Mouse (Mus musculus): ENCODE results near the gene Plekha1. TPM values are rescaled to one million over a fixed set of nuclear protein-coding genes. Genes with fewer than 3 reads are reported as not detected.

Gene Plekha1
- total and polyA plus RNA-seq, 3 experiments = 0.23 to 8.3 (median 0.36) TPM

DNA sequence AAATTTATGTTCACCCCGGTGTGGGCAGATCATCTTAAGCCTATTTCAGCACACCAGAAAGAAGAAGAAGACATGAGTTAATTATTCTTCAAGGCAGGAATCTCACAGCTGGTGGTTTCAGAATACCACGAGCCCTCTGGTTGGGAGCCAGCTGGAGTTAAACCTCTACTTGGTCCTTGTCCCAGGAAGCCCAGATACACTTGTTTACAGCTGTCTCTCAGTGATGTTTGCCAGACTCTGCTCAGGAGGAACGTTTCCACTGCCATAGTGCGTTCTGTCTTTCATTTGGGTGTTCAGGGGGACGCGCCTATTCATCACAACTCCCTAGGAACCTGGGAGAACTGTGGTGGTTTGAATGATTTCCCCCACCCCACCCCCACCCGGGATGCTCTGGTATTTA lies 94.3 kb downstream of the Plekha1 start:
- H3K79me2 ChIP-seq (replicated peaks; ENCODE audit: control insufficient read depth, extremely low read depth, insufficient read depth, poor library complexity, severe bottlenecking) = no peaks in the 10 kb centered on the region
- TF ChIP-seq ZKSCAN1 (IDR thresholded peaks at IDR 0.05; ENCODE audit: borderline replicate concordance, low read depth, low read length) (no peak), KAT2A (IDR thresholded peaks at IDR 0.05; ENCODE audit: insufficient replicate concordance, low read length) (no peak), ZC3H11A (IDR thresholded peaks at IDR 0.05; ENCODE audit: low read depth, low read length) (no peak), POLR2A (IDR thresholded peaks at IDR 0.05; ENCODE audit: low read depth, low read length) (no peak), SMC3 (IDR thresholded peaks at IDR 0.05; ENCODE audit: low read depth, low read length) (no peak)
- H3K27me3 ChIP-seq (replicated peaks) = peaks cover 78% of the 10 kb centered on the region
- in situ Hi-C loops (cut with MboI; ENCODE audit: low pct_ligation_motif_present, low pct_unique_long_range_greater_than_20kb, low sequenced_read_pairs) (no loop called here), dilution Hi-C loops (cut with MboI; ENCODE audit: extremely low pct_ligation_motif_present, extremely low pct_unique_long_range_greater_than_20kb, low sequenced_read_pairs) (no loop called here)
- H3K36me3 ChIP-seq (replicated peaks in 1 of 2; ENCODE audit: control insufficient read depth in 1 of 2, insufficient read depth in 1 of 2, low read length in 1 of 2) = no peaks in the 10 kb centered on the region
- H3K27ac ChIP-seq (ENCODE audit: insufficient read depth, low read depth) = no peak overlapping the region
- peaks cover 5% of the 10 kb centered on the region for H3K9me3 ChIP-seq (replicated peaks; ENCODE audit: low read length)
- no peak for DNase-seq (ENCODE audit: extremely low read depth)
- no peak overlapping the region for H3K4me3 ChIP-seq (replicated peaks in 1 of 3; ENCODE audit: low read depth in 2 of 3, low read length in 2 of 3, poor library complexity in 1 of 3)
- H3K9ac ChIP-seq (ENCODE audit: insufficient read depth, low read depth) = no peak overlapping the region
- no peaks in the 10 kb centered on the region for H3K4me1 ChIP-seq (ENCODE audit: control insufficient read depth in 1 of 2, insufficient read depth in 2 of 2)
- H3K4me2 ChIP-seq (ENCODE audit: insufficient read depth, low read depth, poor library complexity, severe bottlenecking) = no peak overlapping the region

DNA sequence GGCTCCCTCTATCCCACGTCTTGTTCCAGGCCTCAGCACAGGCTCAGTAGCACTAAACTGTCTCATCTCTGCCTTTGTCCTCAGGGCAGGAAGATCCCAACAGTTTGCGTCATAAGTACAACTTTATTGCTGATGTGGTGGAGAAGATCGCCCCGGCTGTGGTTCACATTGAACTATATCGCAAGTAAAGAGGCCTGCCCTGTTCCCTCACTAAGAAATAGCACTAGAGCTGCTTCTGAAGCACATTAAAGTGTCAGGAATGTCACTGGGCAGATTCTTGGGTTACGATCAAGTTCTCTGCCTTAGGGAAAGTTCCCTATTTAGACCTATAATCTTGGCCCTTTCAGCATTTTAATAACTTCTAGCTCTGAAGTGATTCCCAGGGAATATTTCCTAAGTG lies 95.9 kb downstream of the Plekha1 start:
- dilution Hi-C loops (cut with MboI; ENCODE audit: extremely low pct_ligation_motif_present, extremely low pct_unique_long_range_greater_than_20kb, low sequenced_read_pairs) = no loop called here
- H3K36me3 ChIP-seq (replicated peaks in 1 of 2; ENCODE audit: control insufficient read depth in 1 of 2, insufficient read depth in 1 of 2, low read length in 1 of 2) = no peaks in the 10 kb centered on the region
- no peaks in the 10 kb centered on the region for H3K9me3 ChIP-seq (replicated peaks; ENCODE audit: low read length)
- in situ Hi-C loops (cut with MboI; ENCODE audit: low pct_ligation_motif_present, low pct_unique_long_range_greater_than_20kb, low sequenced_read_pairs) = no loop called here
- no peak overlapping the region for H3K4me3 ChIP-seq (replicated peaks in 1 of 3; ENCODE audit: low read depth in 2 of 3, low read length in 2 of 3, poor library complexity in 1 of 3)
- peaks cover 86% of the 10 kb centered on the region for H3K27me3 ChIP-seq (replicated peaks)
- no peaks in the 10 kb centered on the region for H3K79me2 ChIP-seq (replicated peaks; ENCODE audit: control insufficient read depth, extremely low read depth, insufficient read depth, poor library complexity, severe bottlenecking)
- no peak overlapping the region for H3K9ac ChIP-seq (ENCODE audit: insufficient read depth, low read depth)
- H3K4me1 ChIP-seq (ENCODE audit: control insufficient read depth in 1 of 2, insufficient read depth in 2 of 2) = no peaks in the 10 kb centered on the region
- no peak for DNase-seq (ENCODE audit: extremely low read depth)
- H3K4me2 ChIP-seq (ENCODE audit: insufficient read depth, low read depth, poor library complexity, severe bottlenecking) = no peak overlapping the region
- no peak overlapping the region for H3K27ac ChIP-seq (ENCODE audit: insufficient read depth, low read depth)
- TF ChIP-seq ZC3H11A (IDR thresholded peaks at IDR 0.05; ENCODE audit: low read depth, low read length) (no peak), MEF2A (IDR thresholded peaks at IDR 0.05; ENCODE audit: borderline replicate concordance, low read depth, low read length) (no peak), NRF1 (IDR thresholded peaks at IDR 0.05; ENCODE audit: low read depth, low read length) (no peak), SMC3 (IDR thresholded peaks at IDR 0.05; ENCODE audit: low read depth, low read length) (no peak), GABPA (IDR thresholded peaks at IDR 0.05; ENCODE audit: insufficient replicate concordance, low read depth, low read length) (no peak), JUND (conservative IDR thresholded peaks at IDR 0.05; ENCODE audit: low read depth, low read length) (no peak), KAT2A (IDR thresholded peaks at IDR 0.05; ENCODE audit: insufficient replicate concordance, low read length) (no peak), CHD2 (IDR thresholded peaks at IDR 0.05; ENCODE audit: low read length) (no peak), TBP (conservative IDR thresholded peaks at IDR 0.05; ENCODE audit: low read depth, low read length) (no peak), POLR2A (IDR thresholded peaks at IDR 0.05; ENCODE audit: low read depth, low read length) (no peak), MXI1 (IDR thresholded peaks at IDR 0.05; ENCODE audit: low read depth, low read length) (no peak), MAX (IDR thresholded peaks at IDR 0.05; ENCODE audit: low read length) (no peak), JUN (IDR thresholded peaks at IDR 0.05; ENCODE audit: insufficient read depth, low read depth, low read length) (no peak), BHLHE40 (IDR thresholded peaks at IDR 0.05; ENCODE audit: low read depth, low read length) (no peak), USF2 (conservative IDR thresholded peaks at IDR 0.05; ENCODE audit: low read depth, low read length) (no peak), RAD21 (IDR thresholded peaks at IDR 0.05; ENCODE audit: low read depth, low read length) (no peak), RCOR1 (conservative IDR thresholded peaks at IDR 0.05; ENCODE audit: low read depth, low read length) (no peak), ELF1 (IDR thresholded peaks at IDR 0.05; ENCODE audit: low read depth, low read length) (no peak), IRF4 (IDR thresholded peaks at IDR 0.05; ENCODE audit: low read depth, low read length) (no peak)

Other genes with a start within 250 kb of the Plekha1 start
- not detected in 2 replicates for gene Btbd16, start 91.7 kb upstream of the Plekha1 start, total RNA-seq (2012; rRNA removed)
- gene Btbd16, start 91.7 kb upstream of the Plekha1 start, total RNA-seq (2014; rRNA removed) = not detected in 2 replicates
- gene Btbd16, start 91.7 kb upstream of the Plekha1 start, polyA plus RNA-seq (2012; ENCODE audit: insufficient read length, low read depth) = not detected in 2 replicates
- gene Htra1, start 70.4 kb downstream of the Plekha1 start, total RNA-seq (2012; rRNA removed) = not detected in 2 replicates
- gene Htra1, start 70.4 kb downstream of the Plekha1 start, total RNA-seq (2014; rRNA removed) = not detected in 2 replicates
- gene Htra1, start 70.4 kb downstream of the Plekha1 start, polyA plus RNA-seq (2012; ENCODE audit: insufficient read length, low read depth) = not detected in 2 replicates
- not detected in 2 replicates for gene Dmbt1, start 166.3 kb downstream of the Plekha1 start, total RNA-seq (2012; rRNA removed)
- not detected in 2 replicates for gene Dmbt1, start 166.3 kb downstream of the Plekha1 start, total RNA-seq (2014; rRNA removed)
- not detected in 2 replicates for gene Dmbt1, start 166.3 kb downstream of the Plekha1 start, polyA plus RNA-seq (2012; ENCODE audit: insufficient read length, low read depth)